Mouse (Mus musculus): Measurements from ENCODE around the gene Rapgef2. TPM values are rescaled to one million over a fixed set of nuclear protein-coding genes. Genes with fewer than 3 reads are reported as not detected.
A peak's percentile ranks its signal among the peaks of the same experiment; 100 is the strongest.
"Not testable (repeated sequence)": the region's sequence is repeated elsewhere in the genome, so short reads cannot be mapped to it uniquely, and the experiment has no call there.

Gene Rapgef2
- polyA plus RNA-seq, 1 experiment = 3.6 TPM

GRCm38 (mm10) chr3:79178708-79179107, 107.6 kb downstream of the Rapgef2 start:
- WGBS = 54% methylated on average over 3 of the region's 3 CpGs
- no peak for DNase-seq (ENCODE audit: low read depth, low spot score)

- WGBS = 63% methylated on average over 6 of the region's 6 CpGs
- no peak for DNase-seq (ENCODE audit: low read depth, low spot score)
Measured at GRCm38 (mm10) chr3:79178070-79178469, 108.2 kb downstream of the Rapgef2 start.

- 78% methylated on average over 8 of the region's 8 CpGs for WGBS
Measured at GRCm38 (mm10) chr3:79177136-79177870, 109.0 kb downstream of the Rapgef2 start.

GRCm38 (mm10) chr3:79174168-79174567, 112.1 kb downstream of the Rapgef2 start:
- 81% methylated on average over 6 of the region's 6 CpGs for WGBS
- no peak for DNase-seq (ENCODE audit: low read depth, low spot score)

More at GRCm38 (mm10) chr3:79177136-79177870, 109.0 kb downstream of the Rapgef2 start:
- DNase-seq (ENCODE audit: low read depth, low spot score) = no peak

GRCm38 (mm10) chr3:79173291-79173690, 113.0 kb downstream of the Rapgef2 start:
- DNase-seq (ENCODE audit: low read depth, low spot score) = no peak
- WGBS = 86% methylated on average over 5 of the region's 5 CpGs

- 76% methylated on average over 8 of the region's 8 CpGs for WGBS
- not testable (repeated sequence) for DNase-seq (ENCODE audit: low read depth, low spot score)
Measured at GRCm38 (mm10) chr3:79171146-79171545, 115.2 kb downstream of the Rapgef2 start.

GRCm38 (mm10) chr3:79168168-79168827, 118.0 kb downstream of the Rapgef2 start:
- WGBS = 46% methylated on average over 2 of the region's 2 CpGs
- DNase-seq (ENCODE audit: low read depth, low spot score) = no peak

- no peak for DNase-seq (ENCODE audit: low read depth, low spot score)
- WGBS = 84% methylated on average over 2 of the region's 2 CpGs
Measured at GRCm38 (mm10) chr3:79167586-79167985, 118.7 kb downstream of the Rapgef2 start.

GRCm38 (mm10) chr3:79161834-79162401, 124.4 kb downstream of the Rapgef2 start:
- WGBS = 7% methylated on average over 6 of the region's 6 CpGs

GRCm38 (mm10) chr3:79161093-79161723, 125.1 kb downstream of the Rapgef2 start:
- no peak for DNase-seq (ENCODE audit: low read depth, low spot score)
- 51% methylated on average over 6 of the region's 6 CpGs for WGBS

More at GRCm38 (mm10) chr3:79161834-79162401, 124.4 kb downstream of the Rapgef2 start:
- DNase-seq (ENCODE audit: low read depth, low spot score) = no peak

GRCm38 (mm10) chr3:79158254-79158653, 128.1 kb downstream of the Rapgef2 start:
- DNase-seq (ENCODE audit: low read depth, low spot score) = no peak

- 28% methylated on average over 5 of the region's 5 CpGs for WGBS
Measured at GRCm38 (mm10) chr3:79153039-79153487, 133.3 kb downstream of the Rapgef2 start.

GRCm38 (mm10) chr3:79145407-79146055, 140.8 kb downstream of the Rapgef2 start:
- no peak for DNase-seq (ENCODE audit: low read depth, low spot score)
- 34% methylated on average over 10 of the region's 10 CpGs for WGBS

More at GRCm38 (mm10) chr3:79153039-79153487, 133.3 kb downstream of the Rapgef2 start:
- peak; percentile 32 for DNase-seq (ENCODE audit: low read depth, low spot score)

GRCm38 (mm10) chr3:79144672-79145406, 141.5 kb downstream of the Rapgef2 start:
- WGBS = 50% methylated on average over 13 of the region's 13 CpGs
- no peak for DNase-seq (ENCODE audit: low read depth, low spot score)

GRCm38 (mm10) chr3:79144085-79144484, 142.2 kb downstream of the Rapgef2 start:
- DNase-seq (ENCODE audit: low read depth, low spot score) = no peak
- WGBS = 62% methylated on average over 6 of the region's 6 CpGs

GRCm38 (mm10) chr3:79139245-79139644, 147.1 kb downstream of the Rapgef2 start:
- 50% methylated on average over 3 of the region's 3 CpGs for WGBS
- no peak for DNase-seq (ENCODE audit: low read depth, low spot score)

- no peak for DNase-seq (ENCODE audit: low read depth, low spot score)
Measured at GRCm38 (mm10) chr3:79138601-79139000, 147.7 kb downstream of the Rapgef2 start.

GRCm38 (mm10) chr3:79130991-79131390, 155.3 kb downstream of the Rapgef2 start:
- WGBS = 77% methylated on average over 3 of the region's 3 CpGs
- no peak for DNase-seq (ENCODE audit: low read depth, low spot score)

GRCm38 (mm10) chr3:79129044-79129600, 157.2 kb downstream of the Rapgef2 start:
- DNase-seq (ENCODE audit: low read depth, low spot score) = no peak
- 68% methylated on average over 6 of the region's 6 CpGs for WGBS
